Mouse (Mus musculus): ENCODE measurements around the gene Krtcap3. TPM values are rescaled to one million over a fixed set of nuclear protein-coding genes. Genes with fewer than 3 reads are reported as not detected.

Gene Krtcap3
- polyA plus RNA-seq, 1 experiment from 2014 or later, result 31.9 TPM

DNA sequence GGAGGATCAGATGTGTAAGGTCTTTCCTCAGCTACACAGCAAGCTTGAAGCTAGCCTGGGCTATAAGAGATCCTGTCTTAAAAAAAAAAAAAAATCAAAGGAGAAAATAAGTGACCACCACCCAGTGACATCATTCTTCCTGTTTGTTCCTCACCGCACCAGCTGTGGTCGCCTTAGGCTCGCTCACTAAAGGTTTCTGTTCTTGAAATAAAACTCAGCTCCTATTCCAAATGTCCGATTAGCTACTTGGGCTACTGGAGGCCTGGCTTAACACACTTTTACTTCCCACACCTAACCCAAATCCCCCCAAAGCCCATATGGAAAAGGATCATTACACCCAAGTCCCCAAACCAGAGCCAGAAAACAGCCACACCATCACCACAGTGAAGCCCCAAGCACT is 36.7 kb downstream of the Krtcap3 start:
- ATAC-seq (replicated peaks; ENCODE audit: low FRiP score, low read depth) (no peak), DNase-seq (ENCODE audit: low spot score) (no peak)
- 71% methylated on average over 4 of the region's 4 CpGs for WGBS
- H3K36me3 ChIP-seq (ENCODE audit: insufficient read depth, low read length), result peaks cover 25% of the 10 kb centered on the region
- no peak overlapping the region for H3K9ac ChIP-seq (ENCODE audit: low read depth, low read length)
- H3K27ac ChIP-seq, result no peak overlapping the region
- TF ChIP-seq CTCF (IDR thresholded peaks at IDR 0.05; ENCODE audit: low read depth), result no peak
- peaks cover 11% of the 10 kb centered on the region for H3K4me1 ChIP-seq (replicated peaks; ENCODE audit: insufficient read depth, low read length)
- no peaks in the 10 kb centered on the region for H3K9me3 ChIP-seq (replicated peaks; ENCODE audit: low read length)
- no peak overlapping the region for H3K4me2 ChIP-seq (ENCODE audit: low read length)
- no peak overlapping the region for H3K4me3 ChIP-seq (replicated peaks; ENCODE audit: low read depth, low read length)
- no peaks in the 10 kb centered on the region for H3K27me3 ChIP-seq (ENCODE audit: insufficient read depth, low read length)

DNA sequence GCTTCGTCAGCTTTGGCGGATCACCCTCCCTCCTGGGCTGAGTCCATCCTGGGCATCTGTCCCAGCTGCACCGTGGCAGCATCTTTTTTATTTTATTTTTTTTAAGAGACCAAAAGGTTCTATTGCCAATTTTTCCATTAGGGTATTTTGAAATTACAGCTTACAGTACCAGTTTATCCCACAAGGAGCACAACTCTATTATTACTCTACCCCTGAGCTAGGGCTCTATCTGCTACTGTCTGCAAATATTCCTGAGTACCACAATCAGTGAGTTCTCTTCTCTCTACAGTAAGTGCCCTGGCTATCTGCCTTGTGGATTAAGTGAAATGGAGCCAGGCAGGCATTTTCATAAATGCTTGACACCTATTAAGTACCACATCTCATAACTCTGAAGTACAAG is 37.2 kb downstream of the Krtcap3 start:
- peaks cover 21% of the 10 kb centered on the region for H3K36me3 ChIP-seq (ENCODE audit: insufficient read depth, low read length)
- H3K4me3 ChIP-seq (replicated peaks; ENCODE audit: low read depth, low read length), result no peak overlapping the region
- no peak for DNase-seq (ENCODE audit: low spot score)
- ATAC-seq (replicated peaks; ENCODE audit: low FRiP score, low read depth), result no peak
- H3K27me3 ChIP-seq (ENCODE audit: insufficient read depth, low read length), result no peaks in the 10 kb centered on the region
- TF ChIP-seq CTCF (IDR thresholded peaks at IDR 0.05; ENCODE audit: low read depth), result no peak
- H3K4me2 ChIP-seq (ENCODE audit: low read length), result no peak overlapping the region
- 75% methylated on average over 3 of the region's 3 CpGs for WGBS
- peaks cover 11% of the 10 kb centered on the region for H3K4me1 ChIP-seq (replicated peaks; ENCODE audit: insufficient read depth, low read length)
- no peaks in the 10 kb centered on the region for H3K9me3 ChIP-seq (replicated peaks; ENCODE audit: low read length)
- H3K9ac ChIP-seq (ENCODE audit: low read depth, low read length), result no peak overlapping the region
- no peak overlapping the region for H3K27ac ChIP-seq

DNA sequence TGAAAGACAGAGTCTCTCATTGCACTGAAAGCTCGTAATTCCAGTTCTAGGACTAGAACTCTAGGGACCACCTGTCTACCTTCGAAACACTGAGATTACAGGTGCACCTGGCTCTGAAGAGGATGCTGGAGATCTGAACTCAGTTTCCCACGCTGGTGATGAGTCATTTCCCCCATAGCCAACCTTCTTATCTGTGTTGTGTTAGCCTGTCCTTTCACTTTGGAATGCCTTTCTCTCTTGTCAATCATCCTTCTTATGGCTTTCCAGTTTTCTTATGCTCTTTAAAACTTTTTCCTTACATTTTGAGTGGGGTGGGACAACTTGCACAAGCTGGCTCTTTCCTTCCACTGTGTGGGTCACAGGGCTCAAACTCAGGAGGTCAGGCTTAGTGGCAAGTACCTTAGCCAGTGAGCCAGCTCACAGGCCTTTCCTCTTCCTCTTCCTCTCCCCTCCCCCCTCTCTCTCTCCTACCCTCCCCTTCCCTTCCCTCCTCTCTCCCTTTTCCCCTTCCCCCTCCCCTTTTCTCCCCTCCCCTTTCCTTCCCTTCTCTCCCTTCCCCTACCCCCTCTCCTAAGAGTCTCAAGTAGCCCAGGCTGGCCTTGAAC is 38.2 kb downstream of the Krtcap3 start:
- Histone ChIP-seq H3K4me1 (replicated peaks; ENCODE audit: insufficient read depth, low read length) (peaks cover 13% of the 10 kb centered on the region), H3K9me3 (replicated peaks; ENCODE audit: low read length) (no peaks in the 10 kb centered on the region), H3K4me3 (replicated peaks; ENCODE audit: low read depth, low read length) (no peak overlapping the region), H3K36me3 (ENCODE audit: insufficient read depth, low read length) (peaks cover 14% of the 10 kb centered on the region), H3K27me3 (ENCODE audit: insufficient read depth, low read length) (no peaks in the 10 kb centered on the region), H3K9ac (ENCODE audit: low read depth, low read length) (no peak overlapping the region), H3K27ac (no peak overlapping the region), H3K4me2 (ENCODE audit: low read length) (peak overlapping the region; percentile 61; the same call in 1 of the 2 replicates)
- TF ChIP-seq CTCF (IDR thresholded peaks at IDR 0.05; ENCODE audit: low read depth), result no peak
- no peak for ATAC-seq (replicated peaks; ENCODE audit: low FRiP score, low read depth)
- no peak for DNase-seq (ENCODE audit: low spot score)
- 88% methylated on average over 3 of the region's 3 CpGs for WGBS

DNA sequence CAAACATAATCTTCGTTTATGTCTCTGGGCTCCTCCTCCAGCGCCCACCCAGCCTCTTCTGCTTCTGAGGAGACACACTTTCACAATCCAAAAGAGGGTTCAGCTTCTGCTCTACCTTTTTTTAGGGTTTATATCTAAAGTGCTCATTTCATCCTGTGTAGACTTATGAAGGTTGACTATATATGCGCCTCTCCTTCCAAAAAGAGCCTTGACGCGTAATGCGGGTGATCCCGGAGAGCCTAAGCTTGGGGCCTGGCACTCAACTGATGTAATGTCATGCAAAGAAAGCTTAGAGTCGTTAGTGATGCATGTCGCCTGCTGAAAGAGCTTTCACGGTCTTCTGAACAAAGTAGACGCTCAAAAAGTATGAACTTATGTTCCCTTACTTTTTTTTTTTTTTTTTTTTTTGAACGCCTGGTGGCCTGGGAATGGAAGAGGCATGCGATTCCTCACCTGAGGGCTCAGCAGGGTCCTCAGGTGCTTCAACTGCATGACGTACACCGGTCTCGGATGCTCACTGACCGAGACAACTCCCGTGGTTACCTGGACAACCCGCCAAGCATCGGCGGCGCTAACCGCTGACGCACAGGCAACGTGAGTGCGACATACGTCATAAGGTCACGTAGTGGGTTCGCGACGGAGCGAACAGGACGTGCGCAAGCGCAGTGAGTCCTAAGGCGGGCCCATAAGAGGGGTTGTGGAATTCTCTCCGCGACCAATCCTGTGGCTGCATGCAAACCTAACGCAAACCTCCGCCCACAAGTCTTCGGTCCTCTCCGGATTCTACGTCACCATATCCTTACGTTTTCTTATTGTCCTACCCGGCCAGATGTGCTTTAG is 39.2 kb downstream of the Krtcap3 start, which contains the start of gene Ift172:
Ift172 (minus strand) TSS at position 596 of the 840 bp plus-strand sequence.
- Histone ChIP-seq H3K9ac (ENCODE audit: low read depth, low read length) (peak within 1 kb of the TSS; percentile 44; the same call in 1 of the 2 replicates), H3K4me2 (ENCODE audit: low read length) (peak within 1 kb of the TSS; percentile 61), H3K4me1 (replicated peaks; ENCODE audit: insufficient read depth, low read length) (peaks cover 14% of the 10 kb centered on the region), H3K27ac (peak within 1 kb of the TSS; percentile 61; the same call in 1 of the 2 replicates), H3K36me3 (ENCODE audit: insufficient read depth, low read length) (peaks cover 5% of the 10 kb centered on the region), H3K9me3 (replicated peaks; ENCODE audit: low read length) (no peaks in the 10 kb centered on the region), H3K27me3 (ENCODE audit: insufficient read depth, low read length) (no peaks in the 10 kb centered on the region), H3K4me3 (replicated peaks; ENCODE audit: low read depth, low read length) (peak within 1 kb of the TSS; percentile 44)
- TF ChIP-seq CTCF (IDR thresholded peaks at IDR 0.05; ENCODE audit: low read depth), result no peak
- ATAC-seq (replicated peaks; ENCODE audit: low FRiP score, low read depth) (peak; percentile 95), DNase-seq (ENCODE audit: low spot score) (peak; percentile 100)
- WGBS, result 1% methylated on average over 45 of the region's 45 CpGs

DNA sequence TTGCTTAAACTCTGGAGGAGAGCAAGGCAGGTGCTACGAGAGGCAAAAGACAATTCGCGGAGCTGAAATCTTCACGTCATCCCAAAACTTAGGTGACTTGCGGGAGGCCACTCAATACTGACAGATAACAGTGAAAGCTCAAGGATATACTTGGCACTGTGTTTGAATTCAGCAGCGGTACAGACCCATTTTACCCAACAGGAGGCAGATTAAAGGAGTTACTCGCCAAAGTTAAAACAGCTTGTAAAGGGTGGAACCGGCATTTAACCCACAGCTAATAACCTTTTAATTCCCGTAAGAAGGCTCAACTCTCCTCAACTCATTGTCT is 39.8 kb downstream of the Krtcap3 start:
- DNase-seq (ENCODE audit: low spot score) (no peak), ATAC-seq (replicated peaks; ENCODE audit: low FRiP score, low read depth) (no peak)
- Histone ChIP-seq H3K9me3 (replicated peaks; ENCODE audit: low read length) (no peaks in the 10 kb centered on the region), H3K9ac (ENCODE audit: low read depth, low read length) (peak overlapping the region; percentile 44; the same call in 1 of the 2 replicates), H3K4me2 (ENCODE audit: low read length) (peak overlapping the region; percentile 61), H3K4me3 (replicated peaks; ENCODE audit: low read depth, low read length) (peak overlapping the region; percentile 44), H3K36me3 (ENCODE audit: insufficient read depth, low read length) (peaks cover under 1% of the 10 kb centered on the region; the same call in 1 of the 2 replicates), H3K27ac (peak overlapping the region; percentile 61; the same call in 1 of the 2 replicates), H3K27me3 (ENCODE audit: insufficient read depth, low read length) (no peaks in the 10 kb centered on the region), H3K4me1 (replicated peaks; ENCODE audit: insufficient read depth, low read length) (peaks cover 14% of the 10 kb centered on the region)
- WGBS, result 4% methylated on average over 9 of the region's 9 CpGs
- no peak for TF ChIP-seq CTCF (IDR thresholded peaks at IDR 0.05; ENCODE audit: low read depth)

DNA sequence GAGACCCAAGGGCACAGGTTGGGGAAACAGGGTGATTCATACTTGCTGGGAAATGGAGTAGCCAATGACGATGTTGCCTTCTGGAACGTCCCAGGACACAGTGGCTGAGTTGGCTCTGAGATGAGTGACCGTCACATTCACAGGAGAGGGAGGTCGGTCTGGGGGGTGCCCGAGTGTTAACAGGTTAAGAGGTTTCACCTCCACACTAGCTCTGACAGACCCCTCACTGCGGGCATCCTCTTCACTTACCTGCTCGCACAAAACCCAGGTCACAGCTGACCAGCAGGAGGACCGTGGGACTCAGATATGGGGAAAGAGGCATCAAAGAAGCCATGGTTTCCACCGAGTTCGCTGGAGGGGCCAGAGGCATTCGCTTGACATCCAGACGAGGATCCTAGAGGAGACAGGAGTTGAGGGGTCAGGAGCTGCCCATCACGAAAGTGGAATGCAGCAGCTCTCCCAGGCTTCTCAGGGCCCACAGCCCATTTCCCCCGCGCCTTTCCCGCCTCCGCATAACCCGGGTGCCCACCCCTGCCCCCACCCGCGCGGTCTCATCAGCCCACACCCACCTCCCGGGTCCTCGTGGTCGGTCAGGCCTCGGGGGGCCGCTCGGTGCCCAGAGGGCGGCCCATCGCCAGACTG is 43.6 kb downstream of the Krtcap3 start:
- 5% methylated on average over 28 of the region's 29 CpGs for WGBS
- DNase-seq (ENCODE audit: low spot score) (peak; percentile 14), ATAC-seq (replicated peaks; ENCODE audit: low FRiP score, low read depth) (no peak; the same call in 1 of the 2 replicates)
- no peak for TF ChIP-seq CTCF (IDR thresholded peaks at IDR 0.05; ENCODE audit: low read depth)
- Histone ChIP-seq H3K27me3 (ENCODE audit: insufficient read depth, low read length) (no peaks in the 10 kb centered on the region), H3K27ac (no peak overlapping the region), H3K9me3 (replicated peaks; ENCODE audit: low read length) (no peaks in the 10 kb centered on the region), H3K36me3 (ENCODE audit: insufficient read depth, low read length) (no peaks in the 10 kb centered on the region), H3K9ac (ENCODE audit: low read depth, low read length) (peak overlapping the region; percentile 77), H3K4me2 (ENCODE audit: low read length) (peak overlapping the region; percentile 100), H3K4me3 (replicated peaks; ENCODE audit: low read depth, low read length) (peak overlapping the region; percentile 66), H3K4me1 (replicated peaks; ENCODE audit: insufficient read depth, low read length) (peaks cover 9% of the 10 kb centered on the region)

Measured in kidney, postnatal 0 days (tissue).